In the genomic region with DNA sequence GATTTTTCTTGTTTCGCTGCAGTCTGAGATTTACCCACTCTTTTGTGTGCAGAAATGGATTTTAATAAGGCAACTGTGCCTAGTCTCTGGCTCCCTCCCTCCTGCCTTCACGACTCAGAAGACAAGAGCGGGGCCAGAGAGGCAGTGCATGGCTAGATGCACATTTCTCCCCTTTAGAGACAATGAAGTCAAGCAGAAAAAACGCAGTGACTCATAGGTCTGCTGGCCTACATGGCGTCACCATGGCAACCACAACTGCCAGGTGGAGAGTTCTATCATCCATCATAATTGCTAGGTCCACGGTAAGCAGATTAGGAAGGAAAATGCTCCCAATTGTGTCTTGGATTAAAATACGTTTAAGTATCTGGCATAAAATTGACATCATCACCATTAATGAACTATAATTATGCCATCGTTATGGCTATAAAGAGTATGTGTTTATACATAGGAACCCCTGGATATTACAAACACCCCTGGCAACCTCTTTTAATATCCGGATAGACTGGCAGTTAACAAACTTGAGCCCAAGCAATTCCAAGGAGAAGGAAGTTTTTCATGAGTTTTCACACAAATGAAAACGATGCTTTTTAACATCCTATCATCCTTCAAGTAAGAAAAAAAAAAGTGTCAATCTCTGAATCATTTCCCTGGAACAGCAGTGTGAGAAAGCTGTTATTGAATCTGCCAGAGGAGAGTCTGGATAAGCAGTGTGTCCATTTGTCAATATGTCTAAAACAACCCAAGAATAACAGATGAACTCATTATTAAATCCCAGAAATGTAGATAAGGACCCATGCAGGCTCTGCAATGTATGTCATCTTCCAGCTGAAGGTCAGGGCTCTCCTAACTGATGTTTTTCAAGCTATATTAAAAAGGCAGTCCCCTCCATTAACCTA, we compare ENCODE assay signal across 9 mouse cellular contexts.
DNase-seq lines count a peak whose midpoint lies in the region; ATAC-seq lines count a peak whose summit lies in the region.
"Had no signal": no experiment of that assay in that cellular context is flagged by ENCODE, and none has a peak within 500 bp of the region (broad histone marks: within the 10 kb centered on the region; RNA-seq: fewer than 3 reads in every experiment).

No protein-coding gene starts in this region.

- intact Hi-C loops in left cerebral cortex, postnatal 14 days (cut with DNase I), result no loop called here

- ATAC-seq in embryonic facial prominence, embryonic 14.5 days (ENCODE audit: low read depth), result peak; percentile 86

- no peak overlapping the region for H3K9ac ChIP-seq in embryonic facial prominence, embryonic 14.5 days (ENCODE audit: low read depth, low read length)

- H3K27ac ChIP-seq in embryonic facial prominence, embryonic 14.5 days (replicated peaks; ENCODE audit: low read depth, low read length), result no peak overlapping the region
- H3K27ac ChIP-seq: heart, adult 2 months had no signal

- H3K4me2 ChIP-seq in embryonic facial prominence, embryonic 14.5 days (ENCODE audit: low read depth, low read length), result no peak overlapping the region

- H3K4me1 ChIP-seq in embryonic facial prominence, embryonic 14.5 days (ENCODE audit: control insufficient read depth, insufficient read depth, low read length), result no peaks in the 10 kb centered on the region

- no peaks in the 10 kb centered on the region for H3K36me3 ChIP-seq in embryonic facial prominence, embryonic 14.5 days (ENCODE audit: control insufficient read depth, insufficient read depth, low read length)

- WGBS in embryonic facial prominence, embryonic 14.5 days, result 55% methylated on average over 10 of the region's 10 CpGs

- H3K27me3 ChIP-seq in embryonic facial prominence, embryonic 14.5 days (replicated peaks; ENCODE audit: control insufficient read depth, insufficient read depth, low read length), result no peaks in the 10 kb centered on the region

- H3K9me3 ChIP-seq in embryonic facial prominence, embryonic 14.5 days (ENCODE audit: control insufficient read depth, low read length), result no peaks in the 10 kb centered on the region; the same call in 1 of the 2 replicates

- no peak overlapping the region for H3K4me3 ChIP-seq in embryonic facial prominence, embryonic 14.5 days (ENCODE audit: low read depth, low read length)
- H3K4me3 ChIP-seq: heart, adult 2 months had no signal

- peak; percentile 45 for DNase-seq in left cerebral cortex, adult 11 months (ENCODE audit: low spot score)
- no peak for DNase-seq in left cerebral cortex, postnatal 14 days (ENCODE audit: low spot score in 2 of 2)
- DNase-seq in adrenal gland, postnatal 10 days, result peak; percentile 53
- peak; percentile 90 for DNase-seq in embryonic facial prominence, embryonic 14.5 days (ENCODE audit: low spot score)
- DNase-seq in layer of hippocampus, adult 9-11 months, result peak; percentile 47
- peak; percentile 61 for DNase-seq in retina, postnatal 7 days (ENCODE audit: low read depth, low spot score)
- no peak for DNase-seq in B cell, adult 2 months
- no peak for DNase-seq in thymus, postnatal 25 days

Comparison
In these comparisons a context has a peak if more than half of its experiments do, and no peak if none do; other contexts are left out.
1. DNase-seq: peak in left cerebral cortex, adult 11 months (single experiment), adrenal gland, postnatal 10 days (single experiment), embryonic facial prominence, embryonic 14.5 days (single experiment), layer of hippocampus, adult 9-11 months (single experiment) and retina, postnatal 7 days (single experiment); none in left cerebral cortex, postnatal 14 days (0 of 2), B cell, adult 2 months (0 of 2) and thymus, postnatal 25 days (single experiment).